Mouse (Mus musculus) intestine, embryonic 16.5 days (tissue): ENCODE measurements around the gene Hoxd9. TPM values are rescaled to one million over a fixed set of nuclear protein-coding genes. Genes with fewer than 3 reads are reported as not detected.

Source experiments
- ATAC-seq: fragments of 200-750 bp; cut with Nextera tagmentation; 2 replicates; pipeline ENCODE4 v1.8.0; 2017; ENCODE audit warnings: moderate TSS enrichment, moderate library complexity
- H3K27ac ChIP-seq: fragments of 300-500 bp; sonication (generic); 2 replicates; pipeline ENCODE4 v1.5.1; 2014; ENCODE audit warnings: mild to moderate bottlenecking, low read length
- H3K27me3 ChIP-seq: fragments of 300-500 bp; sonication (generic); replicated peaks from 2 replicates; pipeline ENCODE4 v1.6.1; 2014; ENCODE audit warnings: low read length, control low read depth, mixed read lengths; ENCODE audit not compliant: control insufficient read depth, insufficient read depth
- H3K36me3 ChIP-seq: fragments of 300-500 bp; sonication (generic); 2 replicates; pipeline ENCODE4 v1.6.1; 2014; ENCODE audit warnings: low read length, control low read depth; ENCODE audit not compliant: control insufficient read depth, insufficient read depth
- H3K4me1 ChIP-seq: fragments of 300-500 bp; sonication (generic); 2 replicates; pipeline ENCODE4 v1.6.1; 2014; ENCODE audit warnings: low read length, control low read depth, mixed read lengths; ENCODE audit not compliant: control insufficient read depth, insufficient read depth
- H3K4me2 ChIP-seq: fragments of 300-500 bp; sonication (generic); 2 replicates; pipeline ENCODE4 v1.6.1; 2014; ENCODE audit warnings: low read depth, low read length, control low read depth
- H3K4me3 ChIP-seq: fragments of 300-500 bp; sonication (generic); 2 replicates; pipeline ENCODE4 v1.5.1; 2014; ENCODE audit warnings: mild to moderate bottlenecking, low read length
- H3K9ac ChIP-seq: fragments of 300-500 bp; sonication (generic); 2 replicates; pipeline ENCODE4 v1.6.1; 2014; ENCODE audit warnings: low read depth, low read length
- H3K9me3 ChIP-seq: fragments of 300-500 bp; sonication (generic); 2 replicates; pipeline ENCODE4 v1.6.1; 2016; ENCODE audit warnings: low read length, control low read depth; ENCODE audit not compliant: control insufficient read depth
- WGBS: fragments of 180-500 bp; shearing (Covaris S2); extraction: QIAGEN DNeasy Blood & Tissue Kit; methylation state at CpG from one replicate; pipeline ENCODE4 v1.1.7; 2014; 5-methylcytosine and 5-hydroxymethylcytosine counted together
- polyA plus RNA-seq: library from polyadenylated mRNA; unstranded; fragments of >200 nt; fragmentation: Nextera tagmentation; extraction: Ambion mirVana; gene quantifications from 2 replicates; pipeline ENCODE4 v1.2.1, GENCODE M21; 2015

Hoxd9 gene
- polyA plus RNA-seq, 1 experiment from 2014 or later = 2.5 TPM

GRCm38 (mm10) chr2:74681594-74682531 lies 15.7 kb upstream of the Hoxd9 start:
- peaks cover 12% of the 10 kb centered on the region for H3K4me1 ChIP-seq
- no peaks in the 10 kb centered on the region for H3K9me3 ChIP-seq
- peaks cover 86% of the 10 kb centered on the region for H3K27me3 ChIP-seq
- WGBS = under 1% methylated on average over 74 of the region's 78 CpGs
- H3K4me3 ChIP-seq = peak overlapping the region; percentile 34
- peak overlapping the region; percentile 42 for H3K4me2 ChIP-seq
- 0 out of 2 replicates have a peak overlapping the region, but pooled peaks have one; percentile 10 for H3K9ac ChIP-seq
- no peak overlapping the region for H3K27ac ChIP-seq
- peak; percentile 59 for ATAC-seq
- no peaks in the 10 kb centered on the region for H3K36me3 ChIP-seq

GRCm38 (mm10) chr2:74682796-74683195 lies 14.7 kb upstream of the Hoxd9 start:
- Histone ChIP-seq H3K9ac (peak overlapping the region; percentile 43; the same call in 1 of the 2 replicates), H3K4me3 (peak overlapping the region; percentile 34), H3K9me3 (no peaks in the 10 kb centered on the region), H3K4me2 (peak overlapping the region; percentile 42), H3K27me3 (peaks cover 88% of the 10 kb centered on the region), H3K36me3 (no peaks in the 10 kb centered on the region), H3K27ac (no peak overlapping the region), H3K4me1 (peaks cover 12% of the 10 kb centered on the region)
- under 1% methylated on average over 48 of the region's 51 CpGs for WGBS
- ATAC-seq = 0 out of 2 replicates have a peak, but pooled peaks have one; percentile 10

- H3K4me1 ChIP-seq = peaks cover 12% of the 10 kb centered on the region
- no peaks in the 10 kb centered on the region for H3K36me3 ChIP-seq
- no peak overlapping the region for H3K27ac ChIP-seq
- no peaks in the 10 kb centered on the region for H3K9me3 ChIP-seq
- ATAC-seq = peak; percentile 31; the same call in 1 of the 2 replicates
- WGBS = 3% methylated on average over 18 of the region's 18 CpGs
- H3K27me3 ChIP-seq = peaks cover 87% of the 10 kb centered on the region
- no peak overlapping the region for H3K4me2 ChIP-seq
- H3K4me3 ChIP-seq = peak overlapping the region; percentile 34
- H3K9ac ChIP-seq = no peak overlapping the region
Observed at GRCm38 (mm10) chr2:74683471-74683951, 14.0 kb upstream of the Hoxd9 start.

GRCm38 (mm10) chr2:74684106-74684505 lies 13.4 kb upstream of the Hoxd9 start:
- H3K4me3 ChIP-seq = peak overlapping the region; percentile 19
- H3K27ac ChIP-seq = no peak overlapping the region
- H3K4me2 ChIP-seq = no peak overlapping the region

GRCm38 (mm10) chr2:74685059-74685603 lies 12.4 kb upstream of the Hoxd9 start:
- no peak overlapping the region for H3K4me2 ChIP-seq
- no peaks in the 10 kb centered on the region for H3K9me3 ChIP-seq
- H3K36me3 ChIP-seq = no peaks in the 10 kb centered on the region
- H3K9ac ChIP-seq = no peak overlapping the region
- H3K27ac ChIP-seq = no peak overlapping the region
- H3K27me3 ChIP-seq = peaks cover 87% of the 10 kb centered on the region
- no peak for ATAC-seq
- WGBS = 11% methylated on average over 4 of the region's 4 CpGs
- H3K4me1 ChIP-seq = peaks cover 12% of the 10 kb centered on the region
- H3K4me3 ChIP-seq = no peak overlapping the region

More at GRCm38 (mm10) chr2:74684106-74684505, 13.4 kb upstream of the Hoxd9 start:
- ATAC-seq = no peak
- Histone ChIP-seq H3K9ac (no peak overlapping the region), H3K36me3 (no peaks in the 10 kb centered on the region), H3K9me3 (no peaks in the 10 kb centered on the region), H3K27me3 (peaks cover 87% of the 10 kb centered on the region), H3K4me1 (peaks cover 12% of the 10 kb centered on the region)
- 2% methylated on average over 12 of the region's 12 CpGs for whole genome bisulfite sequencing

- H3K9me3 ChIP-seq = no peaks in the 10 kb centered on the region
- ATAC-seq = no peak
- H3K9ac ChIP-seq = no peak overlapping the region
- H3K27ac ChIP-seq = no peak overlapping the region
- peaks cover 81% of the 10 kb centered on the region for H3K27me3 ChIP-seq
- WGBS = 5% methylated on average over 17 of the region's 17 CpGs
- peak overlapping the region; percentile 5; the same call in 1 of the 2 replicates for H3K4me3 ChIP-seq
- peaks cover 12% of the 10 kb centered on the region for H3K4me1 ChIP-seq
- H3K36me3 ChIP-seq = no peaks in the 10 kb centered on the region
- H3K4me2 ChIP-seq = no peak overlapping the region
Observed at GRCm38 (mm10) chr2:74686301-74686987, 11.1 kb upstream of the Hoxd9 start.

- Histone ChIP-seq H3K27ac (no peak overlapping the region), H3K36me3 (no peaks in the 10 kb centered on the region), H3K9ac (peak overlapping the region; percentile 30; the same call in 1 of the 2 replicates), H3K4me2 (0 out of 2 replicates have a peak overlapping the region, but pooled peaks have one; percentile 5), H3K9me3 (no peaks in the 10 kb centered on the region), H3K4me3 (peak overlapping the region; percentile 26; the same call in 1 of the 2 replicates), H3K4me1 (peaks cover 8% of the 10 kb centered on the region), H3K27me3 (peaks cover 81% of the 10 kb centered on the region)
- WGBS = 1% methylated on average over 27 of the region's 27 CpGs
- ATAC-seq = no peak
Observed at GRCm38 (mm10) chr2:74686988-74687697, 10.4 kb upstream of the Hoxd9 start.

- Histone ChIP-seq H3K9me3 (no peaks in the 10 kb centered on the region), H3K4me3 (peak overlapping the region; percentile 26; the same call in 1 of the 2 replicates), H3K9ac (0 out of 2 replicates have a peak overlapping the region, but pooled peaks have one; percentile 30), H3K27me3 (peaks cover 81% of the 10 kb centered on the region), H3K36me3 (no peaks in the 10 kb centered on the region), H3K4me1 (peaks cover under 1% of the 10 kb centered on the region; the same call in 1 of the 2 replicates), H3K27ac (no peak overlapping the region), H3K4me2 (0 out of 2 replicates have a peak overlapping the region, but pooled peaks have one; percentile 5)
- WGBS = 4% methylated on average over 31 of the region's 31 CpGs
- ATAC-seq = no peak
Observed at GRCm38 (mm10) chr2:74687698-74688555, 9.6 kb upstream of the Hoxd9 start.
